Mouse (Mus musculus) left cerebral cortex, adult 2 months (tissue): ENCODE measurements at regions not wholly inside any gene's neighbourhood (a gene's known extent, or its start where the extent isn't known, plus 50 kb on each side); places are given as distances from the start of the nearest gene placed in this dataset.

ENCODE experiments used
- DNase-seq, 2 experiments: peaks; one replicate each; pipeline ENCODE4 v3.0.0; 2021 to 2022; ENCODE audit warnings: low spot score in 2 of 2, mixed read lengths in 1 of 2; ENCODE audit errors: extremely low spot score in 1 of 2
- H3K27ac ChIP-seq: fragments of 200-600 bp; 2 replicates; pipeline ENCODE4 v1.8.1; 2022
- H3K4me3 ChIP-seq: fragments of 200-600 bp; 2 replicates; pipeline ENCODE4 v1.8.1; 2022
- CTCF ChIP-seq: fragments of 200-600 bp; IDR thresholded peaks from 2 replicates; pipeline ENCODE4 v1.8.1; 2022; ENCODE audit warnings: antibody characterized with exemption, mild to moderate bottlenecking, moderate library complexity
- intact Hi-C: fragments of 180-260 bp; cut with DNase I; formaldehyde crosslinking; loops from one replicate; pipeline ENCODE4 v1.15.1; 2025

DNA sequence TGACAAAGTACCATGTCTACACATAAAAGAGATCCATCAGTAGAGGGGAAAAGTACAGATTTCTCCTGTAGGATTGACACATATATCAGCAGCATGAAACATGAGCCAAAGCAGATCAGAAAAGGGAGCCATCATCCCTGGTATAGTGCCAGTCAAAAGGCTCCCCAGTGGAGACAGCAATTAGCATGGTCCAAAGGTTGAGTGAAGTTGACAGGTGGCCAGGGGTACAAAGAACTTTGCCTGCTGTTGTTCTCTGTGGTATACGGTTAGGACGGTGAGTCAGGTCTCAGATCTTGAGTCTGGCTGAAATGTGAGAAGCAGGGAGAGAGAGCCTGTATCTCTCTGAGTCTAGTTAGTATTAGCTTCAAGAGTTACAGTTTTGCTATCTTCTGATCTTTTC, 324.7 kb upstream of the Lcorl start:
- DNase-seq: no peak
- no peak for TF ChIP-seq CTCF
- H3K4me3 ChIP-seq: no peak overlapping the region
- H3K27ac ChIP-seq: no peak overlapping the region
- intact Hi-C loops: no loop called here

- intact Hi-C loops: no loop called here
- no peak for TF ChIP-seq CTCF
- no peak overlapping the region for H3K4me3 ChIP-seq
- H3K27ac ChIP-seq: no peak overlapping the region
- no peak for DNase-seq
These were observed 314.9 kb upstream of the Lcorl start for GRCm38 (mm10) chr5:46172315-46172714.

DNA sequence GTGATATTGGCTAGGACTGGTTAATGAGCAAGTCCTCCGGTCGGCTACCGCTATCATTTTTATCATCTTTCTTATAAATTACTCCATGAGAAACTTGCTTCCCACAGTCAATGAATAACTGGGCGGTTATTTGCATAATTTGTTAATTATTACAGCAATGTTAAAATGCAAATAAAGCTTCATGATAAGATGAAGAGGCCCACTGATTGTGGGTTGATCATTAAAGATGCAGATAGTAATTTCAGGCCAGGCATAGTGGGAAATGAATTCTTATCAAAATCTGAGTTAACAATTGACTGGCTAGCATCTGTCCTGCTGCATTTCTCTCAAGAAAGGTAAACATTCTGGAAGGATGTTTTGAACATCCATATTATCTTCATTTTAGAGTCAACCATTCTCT, 303.4 kb upstream of the Lcorl start:
- DNase-seq: no peak
- H3K4me3 ChIP-seq: no peak overlapping the region
- intact Hi-C loops: no loop called here
- no peak for TF ChIP-seq CTCF
- no peak overlapping the region for H3K27ac ChIP-seq

DNA sequence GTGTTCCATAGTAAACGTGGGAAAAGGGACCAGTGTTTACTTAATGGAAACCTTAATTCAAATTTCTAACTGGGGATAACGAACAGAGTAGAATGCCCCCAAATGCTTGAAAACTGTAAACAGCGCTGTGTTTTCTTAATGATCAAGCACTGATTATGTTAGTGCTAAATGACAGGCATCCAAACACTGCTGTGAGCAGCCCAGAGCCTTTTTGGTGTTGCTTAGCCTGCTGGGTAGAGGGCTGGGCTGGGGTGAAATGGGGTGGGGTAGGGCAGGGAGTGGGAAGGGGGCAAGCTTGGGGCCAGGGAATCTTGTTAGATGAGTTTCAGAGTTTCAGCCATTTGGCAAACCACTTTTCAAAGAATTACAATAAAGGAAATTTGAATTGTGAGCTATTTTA, 294.6 kb upstream of the Lcorl start:
- TF ChIP-seq CTCF: no peak
- DNase-seq: no peak
- intact Hi-C loops: no loop called here

DNA sequence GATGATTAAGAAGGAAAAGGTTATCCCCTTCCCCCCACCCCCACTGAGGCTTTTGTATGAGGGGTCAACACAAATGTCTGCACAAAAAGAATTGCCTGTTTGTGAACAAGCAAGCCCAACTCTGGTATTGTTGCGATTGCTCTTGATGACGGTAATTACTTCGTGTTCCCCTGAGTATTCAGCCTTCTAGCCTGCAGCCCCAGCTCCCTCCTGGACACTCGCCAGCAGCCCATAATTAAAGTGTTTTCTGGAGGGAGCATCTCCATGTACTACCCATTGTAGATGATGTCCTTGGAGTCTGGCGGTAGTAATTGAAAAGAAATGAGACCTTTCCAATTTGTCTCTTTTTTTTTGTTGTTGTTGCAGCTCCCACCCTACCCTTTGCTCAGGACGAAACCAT, 293.4 kb upstream of the Lcorl start:
- no peak overlapping the region for H3K27ac ChIP-seq
- no peak for DNase-seq
- no peak overlapping the region for H3K4me3 ChIP-seq
- intact Hi-C loops: no loop called here
- TF ChIP-seq CTCF: no peak

More for the DNA sequence above, 294.6 kb upstream of the Lcorl start:
- H3K27ac ChIP-seq: no peak overlapping the region
- no peak overlapping the region for H3K4me3 ChIP-seq

GRCm38 (mm10) chr5:46149851-46150615, 292.6 kb upstream of the Lcorl start:
- no peak for DNase-seq
- intact Hi-C loops: no loop called here
- TF ChIP-seq CTCF: no peak

DNA sequence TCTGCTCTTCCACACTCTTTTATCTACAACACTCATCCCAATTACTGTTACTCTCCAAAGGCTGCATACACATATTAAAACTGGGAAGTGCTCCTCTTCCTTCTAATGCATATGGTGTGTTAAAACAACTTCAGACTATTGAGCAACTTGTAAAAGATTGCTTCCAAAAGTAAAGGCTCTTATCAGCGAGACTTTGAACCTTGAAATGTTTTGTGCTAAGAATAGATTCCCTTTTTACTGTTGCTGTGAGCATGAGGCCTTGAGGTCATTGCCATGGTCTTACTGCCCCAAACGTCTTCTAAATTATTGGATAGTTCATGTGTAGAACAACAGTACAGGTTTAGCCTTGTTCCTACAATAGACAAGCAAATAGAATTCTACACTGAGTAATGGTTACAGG, 281.6 kb upstream of the Lcorl start:
- Histone ChIP-seq H3K4me3 (no peak overlapping the region), H3K27ac (no peak overlapping the region)
- intact Hi-C loops: no loop called here
- no peak for DNase-seq
- TF ChIP-seq CTCF: no peak

More at GRCm38 (mm10) chr5:46149851-46150615, 292.6 kb upstream of the Lcorl start:
- no peak overlapping the region for H3K4me3 ChIP-seq
- H3K27ac ChIP-seq: no peak overlapping the region

GRCm38 (mm10) chr5:46137695-46138094, 280.3 kb upstream of the Lcorl start:
- Histone ChIP-seq H3K27ac (no peak overlapping the region), H3K4me3 (no peak overlapping the region)
- intact Hi-C loops: no loop called here
- TF ChIP-seq CTCF: no peak
- DNase-seq: no peak

DNA sequence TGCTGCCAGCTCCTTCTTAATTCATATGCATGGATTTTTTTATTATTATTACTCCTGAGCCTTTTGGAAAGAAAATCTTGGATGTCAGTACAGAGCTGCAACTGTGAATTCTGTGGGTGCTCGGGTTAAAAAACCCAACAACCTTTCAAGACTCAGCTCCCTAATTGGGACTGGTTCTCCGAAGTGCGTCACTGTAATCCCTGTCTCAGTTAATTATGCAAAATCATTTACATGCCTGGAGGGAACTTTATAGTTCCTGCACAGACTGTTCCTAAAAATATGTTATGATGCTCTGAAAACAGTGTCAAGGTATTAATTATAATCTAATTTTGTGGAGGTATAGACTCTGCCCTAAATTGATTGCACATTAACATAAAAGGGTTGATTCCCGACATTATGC, 250.6 kb upstream of the Lcorl start:
- intact Hi-C loops: no loop called here
- no peak for TF ChIP-seq CTCF
- DNase-seq: no peak

DNA sequence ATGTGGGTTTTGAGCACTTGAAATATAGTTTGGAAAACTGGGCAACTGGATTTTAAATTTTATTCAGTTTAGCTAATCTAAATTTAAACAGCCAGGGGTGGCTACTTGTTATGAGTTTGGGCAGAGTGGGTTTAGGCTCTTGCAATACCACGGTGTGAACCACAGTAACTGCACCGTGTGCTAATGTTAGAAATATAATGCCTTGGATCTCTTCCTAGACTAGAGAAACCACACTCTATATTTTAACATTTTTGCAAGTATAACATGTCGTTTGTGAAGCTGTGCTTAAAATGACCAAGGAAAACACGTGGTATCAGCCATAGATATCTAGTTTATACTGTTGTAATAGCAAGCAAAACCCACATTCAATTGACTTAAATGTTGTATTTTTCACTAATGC, 245.9 kb upstream of the Lcorl start:
- no peak for DNase-seq
- Histone ChIP-seq H3K27ac (no peak overlapping the region), H3K4me3 (no peak overlapping the region)
- intact Hi-C loops: no loop called here
- no peak for TF ChIP-seq CTCF

More for the DNA sequence above, 250.6 kb upstream of the Lcorl start:
- Histone ChIP-seq H3K27ac (no peak overlapping the region), H3K4me3 (no peak overlapping the region)

GRCm38 (mm10) chr5:46092549-46092948, 235.1 kb upstream of the Lcorl start:
- DNase-seq: no peak
- intact Hi-C loops: no loop called here
- no peak for TF ChIP-seq CTCF
- no peak overlapping the region for H3K27ac ChIP-seq
- H3K4me3 ChIP-seq: no peak overlapping the region

- intact Hi-C loops: loop anchor here (1.0 kb wide), 1 partner anchor 187 kb away; no protein-coding TSS in a partner anchor
- TF ChIP-seq CTCF: no peak
- DNase-seq: no peak
- H3K27ac ChIP-seq: no peak overlapping the region
- H3K4me3 ChIP-seq: no peak overlapping the region
These were observed 229.5 kb upstream of the Lcorl start for GRCm38 (mm10) chr5:46086885-46087284.

GRCm38 (mm10) chr5:46083293-46083692, 225.9 kb upstream of the Lcorl start:
- no peak overlapping the region for H3K27ac ChIP-seq
- TF ChIP-seq CTCF: no peak
- DNase-seq: no peak
- intact Hi-C loops: no loop called here
- no peak overlapping the region for H3K4me3 ChIP-seq
